Mouse (Mus musculus): ENCODE measurements around the gene Aldh1l1.

GRCm38 (mm10) chr6:90603126-90603525, 116.9 kb downstream of the Aldh1l1 start:
- TF ChIP-seq POLR2AphosphoS2 (IDR thresholded peaks at IDR 0.05; ENCODE audit: low read length) (no peak), EP300 (IDR thresholded peaks at IDR 0.05; ENCODE audit: low read depth in 1 of 2, low read length in 2 of 2) (no peak), MEF2A (IDR thresholded peaks at IDR 0.05; ENCODE audit: extremely low read depth, insufficient replicate concordance, low read depth, low read length, poor library complexity, severe bottlenecking) (no peak), CTCF (IDR thresholded peaks at IDR 0.05 in 2 of 3, conservative IDR thresholded peaks at IDR 0.05 in 1 of 3; ENCODE audit: control insufficient read depth in 1 of 3, insufficient read depth in 1 of 3, low read depth in 2 of 3, low read length in 3 of 3, poor library complexity in 1 of 3, severe bottlenecking in 1 of 3) (no peak), MAFK (IDR thresholded peaks at IDR 0.05; ENCODE audit: borderline replicate concordance, low read depth, low read length) (no peak), POLR2A (IDR thresholded peaks at IDR 0.05; ENCODE audit: control insufficient read depth in 1 of 2, insufficient read depth in 1 of 2, low read depth in 1 of 2, low read length in 2 of 2, poor library complexity in 1 of 2) (no peak), MYB (IDR thresholded peaks at IDR 0.05; ENCODE audit: low read depth, low read length) (no peak), MYC (IDR thresholded peaks at IDR 0.05; ENCODE audit: low read depth, low read length) (no peak)
